Mouse (Mus musculus) small intestine, adult 2 months (tissue): ENCODE data around the gene Gm17027. TPM values are rescaled to one million over a fixed set of nuclear protein-coding genes. Genes with fewer than 3 reads are reported as not detected.
"Not testable (repeated sequence)": the region's sequence is repeated elsewhere in the genome, so short reads cannot be mapped to it uniquely, and the experiment has no call there.

Experiments
- H3K27ac ChIP-seq: fragments of 200-500 bp; 2 replicates; pipeline ENCODE4 v1.5.1; 2012; ENCODE audit warnings: low read depth, low read length, control low read depth, inconsistent platforms; ENCODE audit not compliant: insufficient read depth
- H3K27me3 ChIP-seq: fragments of 200-500 bp; 2 replicates; pipeline ENCODE4 v1.6.1; 2012; ENCODE audit warnings: mild to moderate bottlenecking, moderate library complexity, low read length, inconsistent platforms; ENCODE audit not compliant: control insufficient read depth, insufficient read depth
- H3K36me3 ChIP-seq: fragments of 200-500 bp; 2 replicates; pipeline ENCODE4 v1.6.1; 2012; ENCODE audit warnings: mild to moderate bottlenecking, low read length, control low read depth, inconsistent platforms; ENCODE audit not compliant: control insufficient read depth, insufficient read depth
- H3K4me1 ChIP-seq: fragments of 200-500 bp; 2 replicates; pipeline ENCODE4 v1.6.1; 2012; ENCODE audit warnings: low read length, inconsistent platforms, mixed read lengths; ENCODE audit not compliant: control insufficient read depth, insufficient read depth, insufficient read length
- H3K4me3 ChIP-seq: fragments of 200-500 bp; 2 replicates; pipeline ENCODE4 v1.5.1; 2012; ENCODE audit warnings: low read depth, mild to moderate bottlenecking, control low read depth, inconsistent platforms, low read length, moderate library complexity
- WGBS: fragments of 180-500 bp; shearing (Covaris S2); methylation state at CpG from one replicate; pipeline ENCODE4 v1.1.7; 2018; 5-methylcytosine and 5-hydroxymethylcytosine counted together
- polyA plus RNA-seq: library from polyadenylated mRNA; depleted of rRNA; stranded (reverse); fragments of >200 nt; gene quantifications from 2 replicates; pipeline ENCODE4 v1.2.3, GENCODE M21; 2012; rRNA removed

Gm17027 gene
- not detected in 2 replicates for polyA plus RNA-seq

DNA sequence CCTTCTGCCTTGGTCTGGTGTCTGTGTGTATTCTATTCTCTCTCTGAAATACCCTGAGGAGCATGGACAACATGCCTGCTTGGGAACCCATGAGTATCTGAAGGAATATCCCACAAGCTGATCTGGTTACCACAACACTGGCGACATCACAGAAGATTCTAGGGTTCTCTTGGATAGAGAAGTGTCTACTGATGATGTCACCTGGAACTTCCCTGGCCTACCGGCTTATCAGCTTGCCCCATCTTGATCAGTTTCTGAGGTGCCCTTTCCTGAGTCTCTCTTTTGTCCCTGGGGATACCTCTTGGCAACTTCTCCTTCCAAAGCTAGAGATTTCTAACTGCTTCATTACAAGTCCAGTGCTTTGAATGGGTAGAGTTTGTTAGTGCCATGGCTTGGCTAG, at the start of gene Gm17027:
Gm17027 (minus strand) TSS at position 101 of the 400 bp plus-strand sequence.
- H3K4me3 ChIP-seq: not testable (repeated sequence)

DNA sequence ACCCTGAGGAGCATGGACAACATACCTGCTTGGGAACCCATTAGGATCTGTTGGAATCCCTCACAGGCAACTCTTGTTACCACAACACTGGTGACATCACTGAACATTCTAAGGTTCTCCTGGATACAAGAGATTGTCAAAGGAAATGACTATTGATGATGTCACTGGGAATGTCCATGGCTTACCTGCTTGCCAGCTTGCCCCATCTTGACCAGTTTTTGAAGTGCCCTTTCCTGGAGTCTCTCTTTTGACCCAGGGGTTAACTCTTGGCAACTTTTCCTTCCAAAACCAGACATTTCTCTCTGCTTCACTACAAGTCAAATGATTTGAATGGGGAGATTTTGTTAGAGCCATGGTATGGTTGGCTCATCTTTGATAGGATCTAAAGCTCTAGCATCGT, 28.3 kb upstream of the Gm17027 start, which contains the start of gene Gm3573:
Gm3573 (minus strand) TSS at position 101 of the 400 bp plus-strand sequence.
- not testable (repeated sequence) for H3K4me3 ChIP-seq, H3K27ac ChIP-seq, H3K36me3 ChIP-seq, H3K4me1 ChIP-seq, H3K27me3 ChIP-seq
- WGBS: no CpG with 5 or more reads among the region's 1 CpGs

More for the DNA sequence above, at the start of gene Gm17027:
- not testable (repeated sequence) for H3K27ac ChIP-seq, H3K27me3 ChIP-seq, H3K4me1 ChIP-seq, H3K36me3 ChIP-seq
- WGBS: 84% methylated on average over 2 of the region's 2 CpGs

DNA sequence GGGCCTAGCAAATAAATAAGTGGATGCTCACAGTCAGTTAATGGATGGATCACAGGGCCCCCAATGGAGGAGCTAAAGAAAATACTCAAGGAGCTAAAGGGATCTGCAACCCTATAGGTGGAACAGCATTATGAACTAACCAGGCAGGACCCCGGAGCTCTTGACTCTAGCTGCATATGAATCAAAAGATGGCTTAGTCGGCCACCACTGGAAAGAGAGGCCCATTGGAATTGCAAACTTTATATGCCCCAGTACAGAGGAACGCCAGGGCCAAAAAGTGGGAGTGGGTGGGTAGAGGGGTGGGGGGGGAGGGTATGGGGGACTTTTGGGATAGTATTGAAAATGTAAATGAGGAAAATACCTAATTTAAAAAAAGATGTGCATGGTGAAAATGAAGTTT, 21.5 kb upstream of the Gm17027 start:
- not testable (repeated sequence) for H3K36me3 ChIP-seq, H3K27me3 ChIP-seq, H3K27ac ChIP-seq, H3K4me1 ChIP-seq, H3K4me3 ChIP-seq
- WGBS: 80% methylated on average over 3 of the region's 3 CpGs

- not testable (repeated sequence) for H3K4me3 ChIP-seq, H3K27ac ChIP-seq, H3K4me1 ChIP-seq, H3K36me3 ChIP-seq, H3K27me3 ChIP-seq
- WGBS: 74% methylated on average over 7 of the region's 8 CpGs
Observed at GRCm38 (mm10) chr14:42134571-42134970, 27.9 kb downstream of the Gm17027 start.

GRCm38 (mm10) chr14:42133806-42134205, 28.6 kb downstream of the Gm17027 start:
- H3K27ac ChIP-seq, H3K4me3 ChIP-seq, H3K36me3 ChIP-seq, H3K4me1 ChIP-seq, H3K27me3 ChIP-seq: not testable (repeated sequence)
- 57% methylated on average over 12 of the region's 14 CpGs for WGBS

DNA sequence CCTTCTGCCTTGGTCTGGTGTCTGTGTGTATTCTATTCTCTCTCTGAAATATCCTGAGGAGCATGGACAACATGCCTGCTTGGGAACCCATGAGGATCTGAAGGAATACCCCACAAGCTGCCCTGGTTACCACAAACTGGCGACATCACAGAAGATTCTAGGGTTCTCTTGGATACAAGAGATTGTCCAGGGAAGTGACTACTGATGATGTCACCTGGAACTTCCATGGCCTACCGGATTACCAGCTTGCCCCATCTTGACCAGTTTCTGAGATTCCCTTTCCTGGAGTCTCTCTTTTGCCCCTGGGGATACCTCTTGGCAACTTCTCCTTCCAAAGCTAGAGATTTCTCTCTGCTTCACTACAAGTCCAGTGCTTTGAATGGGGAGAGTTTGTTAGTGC, 45.2 kb downstream of the Gm17027 start, which contains the start of gene Gm7951:
Gm7951 (minus strand) TSS at position 101 of the 400 bp plus-strand sequence.
- not testable (repeated sequence) for H3K27me3 ChIP-seq, H3K4me3 ChIP-seq, H3K4me1 ChIP-seq, H3K27ac ChIP-seq, H3K36me3 ChIP-seq
- WGBS: 82% methylated on average over 1 of the region's 2 CpGs

Other genes with a start within 250 kb of the Gm17027 start
- gene 1700049E17Rik1, start 237.7 kb downstream of the Gm17027 start, polyA plus RNA-seq: not detected in 2 replicates
- not detected in 2 replicates for gene 1700024B05Rik, start 218.6 kb downstream of the Gm17027 start, polyA plus RNA-seq
- not detected in 2 replicates for gene Gm6401, start 194.7 kb downstream of the Gm17027 start, polyA plus RNA-seq
- gene Gm3543, start 179.3 kb downstream of the Gm17027 start, polyA plus RNA-seq: not detected in 2 replicates
- not detected in 2 replicates for gene Gm7951, start 45.3 kb downstream of the Gm17027 start, polyA plus RNA-seq
- not detected in 2 replicates for gene Gm3573, start 28.2 kb upstream of the Gm17027 start, polyA plus RNA-seq
- not detected in 2 replicates for gene Gm17026, start 97.4 kb upstream of the Gm17027 start, polyA plus RNA-seq
- gene Gm9611, start 134.7 kb upstream of the Gm17027 start, polyA plus RNA-seq: not detected in 2 replicates
- gene Gm7995, start 147.6 kb upstream of the Gm17027 start, polyA plus RNA-seq: not detected in 2 replicates